Mouse (Mus musculus) megakaryocyte, embryonic 14.5 days (primary cell): Measurements from ENCODE around the gene B3gnt7.

Source experiments
- FLI1 ChIP-seq: IDR thresholded peaks from 2 replicates; pipeline ENCODE4 v1.6.1; 2012; ENCODE audit warnings: low read length, inconsistent platforms, mixed read lengths
- GATA1 ChIP-seq: IDR thresholded peaks from 3 replicates; pipeline ENCODE4 v1.6.1; 2012; ENCODE audit warnings: mixed read lengths, low read length, inconsistent platforms, borderline replicate concordance

- TF ChIP-seq GATA1 (no peak), FLI1 (no peak)
Measured at GRCm38 (mm10) chr1:86294472-86294871, 8.2 kb upstream of the B3gnt7 start.
